Mouse (Mus musculus) ES-Bruce4 (cell line): ENCODE results near the gene Otulin.

ENCODE experiments used
- CTCF ChIP-seq: IDR thresholded peaks from one replicate; pipeline ENCODE4 v1.8.1; 2011; ENCODE audit warnings: low read depth, low read length
- EP300 ChIP-seq: IDR thresholded peaks from 2 replicates; pipeline ENCODE4 v1.6.1; 2011; ENCODE audit warnings: low read depth, low read length; ENCODE audit not compliant: insufficient read depth

DNA sequence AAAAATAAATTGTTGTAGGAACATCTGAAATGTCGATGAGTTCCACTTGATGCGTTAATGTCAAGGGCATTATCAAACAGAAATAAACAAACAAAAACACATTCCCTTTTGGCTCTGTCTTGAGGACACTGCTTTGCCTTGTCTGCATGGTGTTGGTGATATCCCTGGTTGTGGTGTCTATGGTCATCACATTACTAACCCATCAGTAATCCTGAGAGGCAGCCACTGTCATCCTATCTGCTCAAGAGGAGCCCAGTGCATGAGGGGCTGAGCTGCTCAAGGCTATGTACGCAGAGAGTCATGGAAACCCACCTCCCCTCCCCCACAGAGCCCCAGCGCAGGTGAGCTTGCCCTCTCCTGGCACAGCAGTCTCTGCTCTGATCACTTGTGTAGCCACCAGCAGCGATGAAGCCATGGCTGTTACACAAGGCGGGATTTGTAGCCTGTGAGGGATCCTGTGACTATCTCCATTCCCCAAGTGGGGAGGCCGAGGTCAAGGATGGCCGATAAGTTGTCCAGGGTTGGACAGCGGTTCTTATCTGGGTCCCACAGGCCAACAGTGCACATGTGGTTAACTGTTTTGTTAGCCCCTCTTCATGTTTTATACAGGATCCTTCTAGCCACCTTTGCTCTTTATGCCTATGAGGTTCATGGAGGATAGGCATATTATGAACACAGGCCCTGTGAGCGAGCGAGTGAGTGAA lies 133.7 kb downstream of the Otulin start:
- TF ChIP-seq CTCF, result no peak
- TF ChIP-seq EP300, result no peak
